Mouse (Mus musculus): ENCODE data around the gene Gm20547.

DNA sequence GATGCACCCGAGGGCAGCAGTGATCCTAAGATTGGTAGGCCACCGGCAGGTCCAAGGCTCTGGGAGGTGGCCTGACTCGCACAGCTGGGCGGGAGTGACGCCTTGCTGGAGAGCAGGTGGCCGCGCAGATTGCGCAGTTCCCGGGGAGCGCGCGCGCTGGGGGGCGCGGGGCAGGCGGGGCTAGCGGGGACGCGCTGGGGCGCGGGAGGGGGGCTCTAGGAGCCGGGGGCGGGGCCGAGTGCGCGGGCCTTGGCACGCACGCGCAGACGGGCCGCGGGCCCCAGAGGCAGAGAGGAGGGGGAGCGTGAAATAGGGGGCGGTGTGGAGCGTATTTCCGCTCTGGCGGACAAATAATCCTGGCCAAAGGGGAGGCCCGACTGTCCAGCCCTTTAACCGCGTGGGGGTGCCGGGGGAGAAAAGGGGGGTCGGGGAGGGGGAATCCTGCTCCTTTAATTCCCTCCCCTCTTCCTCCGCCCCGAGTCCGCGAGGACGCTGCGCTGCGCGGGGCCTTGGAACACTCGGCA is 12.3 kb upstream of the Gm20547 start:
- peak; percentile 60 for TF ChIP-seq POLR2A (IDR thresholded peaks at IDR 0.05; ENCODE audit: low read depth, low read length)
- TF ChIP-seq CTCF (conservative IDR thresholded peaks at IDR 0.05; ENCODE audit: insufficient read depth, insufficient read length, low read depth, low read length): 0 out of 2 replicates have a peak, but pooled peaks have one; percentile 15
